Mouse (Mus musculus): Measurements from ENCODE around the gene Trarg1. TPM values are rescaled to one million over a fixed set of nuclear protein-coding genes. Genes with fewer than 3 reads are reported as not detected.

Gene Trarg1
- total RNA-seq, 2 experiments from 2014 or later = not detected

DNA sequence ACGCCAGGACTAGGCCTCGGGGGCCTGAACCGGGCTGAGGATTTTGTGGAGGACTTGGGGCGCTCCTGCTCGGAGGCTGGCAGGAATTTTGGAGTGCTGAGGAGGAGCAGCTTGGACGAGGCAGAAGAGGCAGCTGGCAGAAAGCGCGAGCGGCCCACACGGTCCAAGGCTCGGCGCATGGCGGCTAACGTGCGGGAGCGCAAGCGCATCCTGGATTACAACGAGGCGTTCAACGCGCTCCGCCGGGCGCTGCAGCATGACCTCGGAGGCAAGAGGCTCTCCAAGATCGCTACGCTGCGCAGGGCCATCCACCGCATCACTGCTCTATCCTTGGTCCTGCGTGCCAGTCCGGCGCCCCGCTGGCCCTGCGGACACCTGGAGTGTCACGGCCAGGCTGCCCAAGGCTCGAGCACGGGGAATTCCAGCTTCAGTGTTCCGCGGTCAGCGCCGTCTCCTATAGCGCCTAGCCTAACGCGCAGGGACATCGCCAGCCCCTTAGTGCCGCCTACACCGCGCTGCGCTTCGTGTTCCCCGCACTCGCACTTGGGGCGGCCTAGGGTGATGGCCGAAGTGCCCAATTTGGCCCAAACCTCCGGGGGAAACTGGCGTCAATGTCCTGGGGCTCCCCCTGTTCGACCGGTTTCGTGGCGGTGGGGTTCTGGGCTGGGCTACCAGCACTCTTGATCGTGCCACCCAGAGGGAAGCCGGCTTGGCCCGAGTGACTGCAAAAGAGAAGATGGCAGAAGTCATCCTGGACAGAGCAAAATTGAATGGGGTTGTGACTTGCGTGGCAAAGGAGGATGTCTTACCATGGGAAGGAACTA, 6.8 kb upstream of the Trarg1 start:
- ATAC-seq (replicated peaks; ENCODE audit: poor library complexity) = no peak

- no peak for ATAC-seq (replicated peaks; ENCODE audit: poor library complexity)
Measured at GRCm38 (mm10) chr11:76674199-76674598, 5.4 kb upstream of the Trarg1 start.

- no peak for ATAC-seq (replicated peaks; ENCODE audit: poor library complexity)
Measured at GRCm38 (mm10) chr11:76674704-76675103, 4.9 kb upstream of the Trarg1 start.

DNA sequence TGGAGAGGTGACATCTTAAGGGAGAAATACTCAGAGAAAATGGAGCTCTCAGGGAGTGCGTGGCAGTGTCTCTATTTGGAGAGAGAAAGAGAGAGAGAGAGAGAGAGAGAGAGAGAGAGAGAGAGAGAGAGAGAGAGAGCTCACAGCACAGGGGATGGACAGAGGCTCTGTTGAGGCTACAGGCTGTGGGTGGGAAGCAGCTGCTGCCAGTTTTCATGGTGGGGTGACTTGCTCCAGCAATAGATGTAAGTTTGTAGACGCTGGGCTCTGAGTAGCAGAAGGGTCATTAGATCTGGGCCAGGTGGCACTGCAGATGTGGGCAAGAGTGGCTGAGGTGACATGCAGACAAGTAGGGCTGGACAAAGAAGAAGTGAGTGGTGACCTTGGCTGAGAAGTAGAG, 6.0 kb downstream of the Trarg1 start:
- ATAC-seq (replicated peaks; ENCODE audit: poor library complexity) = no peak

- ATAC-seq (replicated peaks; ENCODE audit: poor library complexity) = no peak
Measured at GRCm38 (mm10) chr11:76692096-76692495, 12.5 kb downstream of the Trarg1 start.

- no peak for ATAC-seq (replicated peaks; ENCODE audit: poor library complexity)
Measured at GRCm38 (mm10) chr11:76695810-76696209, 16.2 kb downstream of the Trarg1 start.

DNA sequence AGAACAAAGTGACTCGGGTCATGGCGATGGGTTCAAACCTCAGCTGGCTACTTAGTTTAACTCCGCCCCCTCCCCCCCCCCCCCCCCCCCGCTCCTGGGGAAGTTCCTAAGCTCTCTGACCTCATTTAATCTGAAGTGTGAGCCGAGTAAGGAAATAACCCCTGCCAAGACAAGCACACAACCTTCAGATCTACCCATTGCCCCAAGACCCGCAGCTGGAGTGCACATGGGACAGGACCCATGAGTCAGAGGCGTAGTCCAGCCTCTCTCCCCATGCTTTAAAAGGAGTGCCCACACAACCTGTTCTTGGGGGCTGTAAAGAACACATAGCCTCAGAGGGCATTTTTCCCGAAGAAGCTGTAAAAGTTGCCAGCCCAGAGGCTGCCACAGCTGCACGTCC, 20.0 kb downstream of the Trarg1 start:
- ATAC-seq (replicated peaks; ENCODE audit: poor library complexity) = no peak

- ATAC-seq (replicated peaks; ENCODE audit: poor library complexity) = no peak
Measured at GRCm38 (mm10) chr11:76707656-76708055, 28.0 kb downstream of the Trarg1 start.

DNA sequence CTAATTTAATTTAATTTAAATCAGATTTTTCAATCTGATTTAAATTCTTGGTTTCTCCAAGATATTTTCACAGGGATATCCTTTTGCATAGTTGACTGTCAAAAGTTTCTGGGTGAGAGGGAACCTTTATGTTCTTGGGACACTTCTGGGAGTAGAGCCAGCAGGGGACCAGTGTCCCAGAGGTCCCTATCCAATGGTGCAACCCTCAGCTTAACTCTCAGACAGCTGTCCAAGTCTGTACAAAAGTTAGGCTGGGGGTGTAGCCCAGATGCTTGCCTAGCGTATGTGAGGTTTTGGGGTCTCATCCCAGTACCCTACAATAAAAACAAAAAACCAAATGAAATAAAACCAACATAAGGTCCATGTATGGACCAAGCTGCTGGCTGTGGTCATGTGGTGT, 28.5 kb downstream of the Trarg1 start:
- ATAC-seq (replicated peaks; ENCODE audit: poor library complexity) = no peak

GRCm38 (mm10) chr11:76708881-76709280, 29.3 kb downstream of the Trarg1 start:
- no peak for ATAC-seq (replicated peaks; ENCODE audit: poor library complexity)

- ATAC-seq (replicated peaks; ENCODE audit: poor library complexity) = no peak
Measured at GRCm38 (mm10) chr11:76709625-76710452, 30.2 kb downstream of the Trarg1 start.

- no peak for ATAC-seq (replicated peaks; ENCODE audit: poor library complexity)
Measured at GRCm38 (mm10) chr11:76717000-76717399, 37.4 kb downstream of the Trarg1 start.

DNA sequence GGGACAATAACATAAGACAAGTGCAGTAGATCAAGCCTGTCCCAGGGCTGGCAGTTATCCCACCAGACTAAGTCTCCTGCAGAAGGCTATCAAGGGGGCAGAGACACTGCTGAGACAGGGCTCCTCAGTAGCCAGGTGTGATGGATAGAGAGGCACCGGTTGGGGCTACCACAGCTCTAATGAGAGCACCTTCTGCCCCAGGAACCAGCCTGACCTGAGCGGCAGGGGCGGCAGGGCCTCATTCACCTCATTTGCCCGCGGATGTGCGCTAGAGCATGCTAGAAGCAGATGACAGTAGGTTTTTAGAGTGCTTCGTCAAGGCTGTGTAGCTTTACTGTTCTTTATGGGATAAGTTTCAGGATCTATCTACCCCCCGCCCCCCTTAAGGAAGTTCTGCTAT, 44.3 kb downstream of the Trarg1 start:
- no peak for ATAC-seq (replicated peaks; ENCODE audit: poor library complexity)

GRCm38 (mm10) chr11:76728093-76728492, 48.5 kb downstream of the Trarg1 start:
- no peak for ATAC-seq (replicated peaks; ENCODE audit: poor library complexity)

GRCm38 (mm10) chr11:76730650-76731049, 51.0 kb downstream of the Trarg1 start:
- ATAC-seq (replicated peaks; ENCODE audit: poor library complexity) = no peak

DNA sequence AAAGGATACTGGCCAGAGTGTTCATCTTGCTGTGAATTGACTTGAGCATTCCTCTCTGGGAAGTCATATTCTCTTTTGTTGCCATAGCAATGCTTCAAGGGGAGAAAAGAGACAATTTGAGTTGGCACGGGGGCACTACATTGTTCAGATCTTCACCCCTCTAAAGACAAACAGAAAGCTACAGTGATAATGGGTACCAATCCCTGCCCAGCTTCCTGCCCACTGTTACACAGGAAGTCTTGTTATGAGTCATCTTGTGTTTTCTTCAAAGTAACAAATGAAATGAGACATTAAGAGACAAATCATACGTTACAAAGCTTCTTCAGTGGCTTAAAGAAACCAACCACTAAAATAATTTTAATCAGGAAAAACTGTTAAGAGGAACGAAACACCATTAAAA, 55.0 kb downstream of the Trarg1 start:
- ATAC-seq (replicated peaks; ENCODE audit: poor library complexity) = no peak

- no peak for ATAC-seq (replicated peaks; ENCODE audit: poor library complexity)
Measured at GRCm38 (mm10) chr11:76735753-76736324, 56.2 kb downstream of the Trarg1 start.

DNA sequence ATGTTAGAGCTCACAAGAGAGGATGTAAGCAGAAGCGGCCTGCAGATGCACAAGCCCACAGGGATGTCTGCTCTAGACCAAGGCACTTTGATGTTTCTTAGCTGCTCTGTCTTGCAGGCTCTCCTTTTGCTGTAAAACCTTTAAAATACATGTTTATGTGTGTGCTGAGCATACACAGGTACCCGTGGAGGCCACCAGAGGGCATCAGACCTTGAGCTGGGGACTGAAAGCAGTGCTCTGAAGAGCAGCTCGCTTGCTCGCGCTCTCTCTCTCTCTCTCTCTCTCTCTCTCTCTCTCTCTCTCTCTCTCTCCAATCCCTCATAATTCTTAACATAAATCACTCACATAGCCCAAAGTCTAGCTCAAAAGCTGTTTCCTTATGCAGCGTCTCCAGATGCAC, 59.5 kb downstream of the Trarg1 start:
- 0 out of 2 replicates have a peak, but pooled peaks have one; percentile 46 for ATAC-seq (replicated peaks; ENCODE audit: poor library complexity)

GRCm38 (mm10) chr11:76742511-76742910, 62.9 kb downstream of the Trarg1 start:
- ATAC-seq (replicated peaks; ENCODE audit: poor library complexity) = no peak

DNA sequence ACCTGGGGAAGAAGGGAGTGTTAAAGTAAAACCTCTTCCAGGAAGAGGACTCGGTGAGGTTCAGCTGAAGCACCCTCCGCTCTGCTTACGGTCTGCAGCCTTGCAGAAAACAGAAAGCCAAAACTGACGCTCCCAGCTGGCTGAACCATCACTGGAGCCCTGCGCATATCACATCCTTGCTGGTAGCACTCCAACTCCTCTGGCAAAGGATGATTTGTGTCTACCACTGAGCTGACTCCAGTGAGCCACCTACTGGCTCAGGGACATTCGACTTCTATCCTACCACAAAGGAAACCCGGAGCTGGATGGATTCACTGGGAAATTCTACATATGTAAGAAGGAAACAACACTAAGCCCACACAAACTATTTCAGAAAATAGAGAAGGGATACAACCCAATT, 64.9 kb downstream of the Trarg1 start:
- ATAC-seq (replicated peaks; ENCODE audit: poor library complexity) = no peak

DNA sequence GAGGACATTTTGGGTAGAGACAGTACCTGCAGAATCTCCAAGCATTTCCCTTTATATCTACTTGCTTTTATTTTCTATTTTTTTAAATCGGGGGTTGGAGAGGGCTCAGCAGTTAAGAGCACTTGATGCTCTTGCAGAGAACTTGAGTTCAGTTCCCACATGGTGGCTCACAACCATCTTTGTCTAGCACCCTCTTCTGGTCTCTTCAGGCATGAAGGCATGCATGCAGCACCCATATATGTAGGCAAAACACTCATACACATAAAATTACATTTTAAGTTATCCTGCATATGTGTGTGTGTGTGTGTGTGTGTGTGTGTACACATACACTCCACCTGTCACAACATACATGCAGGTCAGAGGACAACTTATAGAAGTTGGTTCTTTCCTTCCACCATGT, 66.3 kb downstream of the Trarg1 start:
- no peak for ATAC-seq (replicated peaks; ENCODE audit: poor library complexity)

All from megakaryocyte progenitor cell, adult 5-6 weeks (primary cell).